Mouse (Mus musculus) G1E-ER4 (cell line): ENCODE data around the gene Cd70. TPM values are rescaled to one million over a fixed set of nuclear protein-coding genes. Genes with fewer than 3 reads are reported as not detected.

Experiments
- GATA1 ChIP-seq: IDR thresholded peaks from one replicate; pipeline ENCODE4 v1.8.0; 2012; ENCODE audit warnings: low read length, inconsistent platforms
- polyA plus RNA-seq: library from polyadenylated mRNA; stranded (reverse); fragments of >175 nt; gene quantifications from 2 replicates; pipeline ENCODE4 v1.2.3, GENCODE M21; 2012

Gene Cd70
- polyA plus RNA-seq, 1 experiment, result not detected

GRCm38 (mm10) chr17:57153006-57153405, 3.4 kb upstream of the Cd70 start:
- no peak for TF ChIP-seq GATA1

- TF ChIP-seq GATA1, result no peak
These were observed 1.2 kb downstream of the Cd70 start for GRCm38 (mm10) chr17:57148343-57148742.

GRCm38 (mm10) chr17:57145115-57145514, 4.5 kb downstream of the Cd70 start:
- no peak for TF ChIP-seq GATA1

GRCm38 (mm10) chr17:57143704-57144103, 5.9 kb downstream of the Cd70 start:
- no peak for TF ChIP-seq GATA1

GRCm38 (mm10) chr17:57139708-57140107, 9.9 kb downstream of the Cd70 start:
- TF ChIP-seq GATA1, result no peak

GRCm38 (mm10) chr17:57138676-57139075, 10.9 kb downstream of the Cd70 start:
- TF ChIP-seq GATA1, result no peak

GRCm38 (mm10) chr17:57135635-57136034, 13.9 kb downstream of the Cd70 start:
- TF ChIP-seq GATA1, result no peak

- no peak for TF ChIP-seq GATA1
These were observed 14.9 kb downstream of the Cd70 start for GRCm38 (mm10) chr17:57134693-57135092.

GRCm38 (mm10) chr17:57131793-57132192, 17.8 kb downstream of the Cd70 start:
- TF ChIP-seq GATA1, result peak; percentile 34

GRCm38 (mm10) chr17:57125853-57126622, 23.5 kb downstream of the Cd70 start:
- TF ChIP-seq GATA1, result no peak

- no peak for TF ChIP-seq GATA1
These were observed 24.8 kb downstream of the Cd70 start for GRCm38 (mm10) chr17:57124792-57125191.

GRCm38 (mm10) chr17:57123192-57124118, 26.1 kb downstream of the Cd70 start:
- TF ChIP-seq GATA1, result no peak

- no peak for TF ChIP-seq GATA1
These were observed 27.7 kb downstream of the Cd70 start for GRCm38 (mm10) chr17:57121856-57122255.

GRCm38 (mm10) chr17:57118524-57119349, 30.8 kb downstream of the Cd70 start:
- no peak for TF ChIP-seq GATA1

- no peak for TF ChIP-seq GATA1
These were observed 32.8 kb downstream of the Cd70 start for GRCm38 (mm10) chr17:57116801-57117200.
